Mouse (Mus musculus): ENCODE measurements at regions not wholly inside any gene's neighbourhood (a gene's known extent, or its start where the extent isn't known, plus 50 kb on each side); places are given as distances from the start of the nearest gene placed in this dataset.

DNA sequence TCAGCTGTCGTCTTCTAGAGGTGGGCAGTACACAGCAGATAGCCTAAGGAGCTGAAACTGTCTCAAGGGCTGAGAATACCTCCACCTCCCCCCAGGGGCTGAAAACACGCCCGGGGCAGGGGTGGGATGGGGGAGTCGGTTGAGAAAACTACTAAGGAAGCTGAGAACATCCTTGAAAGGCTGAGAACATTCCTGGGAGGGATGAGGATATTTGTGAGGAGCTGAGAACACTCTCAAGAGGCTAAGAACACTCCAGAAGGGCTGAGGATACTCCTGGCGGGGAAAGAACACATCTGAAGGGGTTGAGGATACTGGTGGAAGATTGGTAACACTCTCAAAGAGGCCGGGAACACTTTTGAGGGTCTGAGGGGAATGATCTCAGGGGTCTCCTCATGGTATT lies 81.3 kb upstream of the Gm9887 start:
- no peak overlapping the region for H3K4me3 ChIP-seq (ENCODE audit: low read depth, low read length)
- no peak for DNase-seq (ENCODE audit: low spot score)
- no peak overlapping the region for H3K27ac ChIP-seq (ENCODE audit: low read depth, low read length)
- 85% methylated on average over 6 of the region's 6 CpGs for WGBS
- no peaks in the 10 kb centered on the region for H3K9me3 ChIP-seq (ENCODE audit: control insufficient read depth, low read length)
- no peaks in the 10 kb centered on the region for H3K27me3 ChIP-seq (ENCODE audit: control insufficient read depth, insufficient read depth, low read length)
- H3K4me2 ChIP-seq (ENCODE audit: low read depth), result no peak overlapping the region
- no peaks in the 10 kb centered on the region for H3K36me3 ChIP-seq (ENCODE audit: control insufficient read depth, insufficient read depth, low read length)
- no peak overlapping the region for H3K9ac ChIP-seq (ENCODE audit: low read length)
- no peak for ATAC-seq (ENCODE audit: insufficient read depth, low FRiP score, low TSS enrichment)
- H3K4me1 ChIP-seq (ENCODE audit: control insufficient read depth, insufficient read depth, low read length), result no peaks in the 10 kb centered on the region

- Histone ChIP-seq H3K4me1 (ENCODE audit: control insufficient read depth, insufficient read depth, low read length) (no peaks in the 10 kb centered on the region), H3K36me3 (ENCODE audit: control insufficient read depth, insufficient read depth, low read length) (no peaks in the 10 kb centered on the region), H3K4me2 (ENCODE audit: low read depth) (no peak overlapping the region), H3K4me3 (ENCODE audit: low read depth, low read length) (no peak overlapping the region), H3K9ac (ENCODE audit: low read length) (no peak overlapping the region), H3K27ac (ENCODE audit: low read depth, low read length) (no peak overlapping the region), H3K9me3 (ENCODE audit: control insufficient read depth, low read length) (no peaks in the 10 kb centered on the region), H3K27me3 (ENCODE audit: control insufficient read depth, insufficient read depth, low read length) (no peaks in the 10 kb centered on the region)
- DNase-seq (ENCODE audit: low spot score) (no peak), ATAC-seq (ENCODE audit: insufficient read depth, low FRiP score, low TSS enrichment) (no peak)
- WGBS, result 93% methylated on average over 10 of the region's 10 CpGs
Observed at GRCm38 (mm10) chr12:69452986-69453385, 80.7 kb upstream of the Gm9887 start.

GRCm38 (mm10) chr12:69451110-69451509 lies 78.9 kb upstream of the Gm9887 start:
- no peaks in the 10 kb centered on the region for H3K27me3 ChIP-seq (ENCODE audit: control insufficient read depth, insufficient read depth, low read length)
- no peak overlapping the region for H3K9ac ChIP-seq (ENCODE audit: low read length)
- H3K27ac ChIP-seq (ENCODE audit: low read depth, low read length), result no peak overlapping the region
- ATAC-seq (ENCODE audit: insufficient read depth, low FRiP score, low TSS enrichment) (no peak), DNase-seq (ENCODE audit: low spot score) (no peak)
- H3K4me1 ChIP-seq (ENCODE audit: control insufficient read depth, insufficient read depth, low read length), result peaks cover 5% of the 10 kb centered on the region; the same call in 1 of the 2 replicates
- no peak overlapping the region for H3K4me3 ChIP-seq (ENCODE audit: low read depth, low read length)
- H3K36me3 ChIP-seq (ENCODE audit: control insufficient read depth, insufficient read depth, low read length), result no peaks in the 10 kb centered on the region
- H3K4me2 ChIP-seq (ENCODE audit: low read depth), result no peak overlapping the region
- no peaks in the 10 kb centered on the region for H3K9me3 ChIP-seq (ENCODE audit: control insufficient read depth, low read length)
- 69% methylated on average over 6 of the region's 6 CpGs for WGBS

- WGBS, result 65% methylated on average over 14 of the region's 14 CpGs
- H3K27ac ChIP-seq (ENCODE audit: low read depth, low read length), result no peak overlapping the region
Observed at GRCm38 (mm10) chr12:69447962-69448767, 75.9 kb upstream of the Gm9887 start.

DNA sequence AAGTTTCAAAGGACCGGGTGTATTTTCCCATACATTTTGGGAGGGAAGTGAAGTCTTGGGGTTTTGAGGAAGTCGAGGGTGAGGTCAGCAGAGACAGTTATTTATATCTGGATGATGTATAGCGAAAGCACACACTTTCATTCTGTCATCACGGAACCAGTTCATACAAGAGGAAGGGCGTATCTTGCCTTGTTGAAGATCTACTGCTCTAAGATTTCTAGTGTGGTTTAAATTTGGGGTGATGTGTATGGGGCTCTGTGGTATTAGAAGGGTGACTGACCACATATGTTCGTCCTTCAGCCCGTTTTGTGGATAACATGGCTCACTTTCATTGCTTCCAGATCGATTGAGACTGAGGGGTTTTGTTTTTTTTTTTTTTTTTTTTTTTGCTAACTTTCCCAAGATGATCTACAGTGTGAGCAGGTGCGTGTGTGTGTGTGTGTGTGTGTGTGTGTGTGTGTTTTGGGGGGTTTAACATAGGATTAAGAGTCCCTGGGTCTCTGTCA lies 75.1 kb upstream of the Gm9887 start:
- no peaks in the 10 kb centered on the region for H3K27me3 ChIP-seq (ENCODE audit: control insufficient read depth, insufficient read depth, low read length)
- ATAC-seq (ENCODE audit: insufficient read depth, low FRiP score, low TSS enrichment), result no peak
- H3K9ac ChIP-seq (ENCODE audit: low read length), result no peak overlapping the region
- no peak for DNase-seq (ENCODE audit: low spot score)
- no peak overlapping the region for H3K27ac ChIP-seq (ENCODE audit: low read depth, low read length)
- WGBS, result 76% methylated on average over 9 of the region's 9 CpGs
- H3K4me2 ChIP-seq (ENCODE audit: low read depth), result no peak overlapping the region
- H3K9me3 ChIP-seq (ENCODE audit: control insufficient read depth, low read length), result no peaks in the 10 kb centered on the region
- peaks cover 6% of the 10 kb centered on the region; the same call in 1 of the 2 replicates for H3K4me1 ChIP-seq (ENCODE audit: control insufficient read depth, insufficient read depth, low read length)
- H3K36me3 ChIP-seq (ENCODE audit: control insufficient read depth, insufficient read depth, low read length), result no peaks in the 10 kb centered on the region
- no peak overlapping the region for H3K4me3 ChIP-seq (ENCODE audit: low read depth, low read length)

More at GRCm38 (mm10) chr12:69447962-69448767, 75.9 kb upstream of the Gm9887 start:
- no peaks in the 10 kb centered on the region for H3K27me3 ChIP-seq (ENCODE audit: control insufficient read depth, insufficient read depth, low read length)
- no peak overlapping the region for H3K9ac ChIP-seq (ENCODE audit: low read length)
- H3K4me3 ChIP-seq (ENCODE audit: low read depth, low read length), result no peak overlapping the region
- no peak overlapping the region for H3K4me2 ChIP-seq (ENCODE audit: low read depth)
- DNase-seq (ENCODE audit: low spot score) (no peak), ATAC-seq (ENCODE audit: insufficient read depth, low FRiP score, low TSS enrichment) (no peak)
- H3K36me3 ChIP-seq (ENCODE audit: control insufficient read depth, insufficient read depth, low read length), result no peaks in the 10 kb centered on the region
- H3K9me3 ChIP-seq (ENCODE audit: control insufficient read depth, low read length), result no peaks in the 10 kb centered on the region
- H3K4me1 ChIP-seq (ENCODE audit: control insufficient read depth, insufficient read depth, low read length), result peaks cover 6% of the 10 kb centered on the region; the same call in 1 of the 2 replicates

DNA sequence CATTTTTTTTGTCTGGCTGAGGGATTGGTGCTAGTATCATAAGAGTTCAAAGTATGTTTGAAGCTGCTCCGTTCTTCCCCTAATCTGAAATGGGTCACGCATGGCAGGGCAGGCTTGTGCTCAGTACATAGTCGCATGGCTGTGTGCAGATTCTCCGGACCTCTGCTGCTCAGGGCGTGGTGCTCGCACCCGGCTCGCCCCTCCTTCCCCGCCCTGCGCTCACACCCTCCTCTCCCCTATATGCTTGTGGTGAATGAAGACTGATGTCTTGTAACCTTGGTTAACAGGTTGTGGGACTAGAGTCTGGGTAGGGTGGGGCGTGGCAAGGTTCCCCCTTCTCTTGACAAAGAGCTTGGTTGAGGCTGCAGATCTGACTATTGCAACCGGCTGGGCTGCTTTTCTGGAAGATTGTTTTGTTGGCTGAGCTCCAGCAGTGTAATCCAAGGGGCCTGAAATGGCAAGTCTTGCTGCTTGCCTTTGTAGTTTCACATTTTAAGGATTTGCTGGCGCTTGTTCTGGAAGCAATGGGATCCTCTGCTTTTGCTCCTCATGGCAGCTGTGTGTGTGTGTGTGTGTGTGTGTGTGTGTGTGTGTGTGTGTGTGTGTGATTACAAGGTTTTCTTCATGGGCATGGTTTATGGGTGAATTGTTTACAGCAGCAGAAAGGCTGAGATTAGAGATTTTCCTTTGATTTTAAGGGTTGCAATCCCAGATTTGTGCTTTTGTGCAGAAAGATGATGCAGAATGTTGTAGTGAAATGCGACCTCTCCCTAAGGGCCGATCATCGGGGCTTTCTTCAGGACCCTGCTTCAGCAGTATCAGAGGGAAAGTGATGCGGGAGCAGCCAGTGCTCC lies 74.4 kb upstream of the Gm9887 start:
- peak; percentile 39 for DNase-seq (ENCODE audit: low spot score)
- no peaks in the 10 kb centered on the region for H3K36me3 ChIP-seq (ENCODE audit: control insufficient read depth, insufficient read depth, low read length)
- H3K4me2 ChIP-seq (ENCODE audit: low read depth), result peak overlapping the region; percentile 7
- peak overlapping the region; percentile 12 for H3K9ac ChIP-seq (ENCODE audit: low read length)
- no peak overlapping the region for H3K4me3 ChIP-seq (ENCODE audit: low read depth, low read length)
- peak; percentile 79 for ATAC-seq (ENCODE audit: insufficient read depth, low FRiP score, low TSS enrichment)
- H3K4me1 ChIP-seq (ENCODE audit: control insufficient read depth, insufficient read depth, low read length), result peaks cover 6% of the 10 kb centered on the region; the same call in 1 of the 2 replicates
- H3K9me3 ChIP-seq (ENCODE audit: control insufficient read depth, low read length), result no peaks in the 10 kb centered on the region
- H3K27me3 ChIP-seq (ENCODE audit: control insufficient read depth, insufficient read depth, low read length), result no peaks in the 10 kb centered on the region
- 38% methylated on average over 17 of the region's 17 CpGs for WGBS
- H3K27ac ChIP-seq (ENCODE audit: low read depth, low read length), result peak overlapping the region; percentile 36; the same call in 1 of the 2 replicates

GRCm38 (mm10) chr12:69446085-69446467 lies 73.8 kb upstream of the Gm9887 start:
- Histone ChIP-seq H3K36me3 (ENCODE audit: control insufficient read depth, insufficient read depth, low read length) (no peaks in the 10 kb centered on the region), H3K27me3 (ENCODE audit: control insufficient read depth, insufficient read depth, low read length) (no peaks in the 10 kb centered on the region), H3K9me3 (ENCODE audit: control insufficient read depth, low read length) (no peaks in the 10 kb centered on the region), H3K4me3 (ENCODE audit: low read depth, low read length) (no peak overlapping the region), H3K9ac (ENCODE audit: low read length) (peak overlapping the region; percentile 12), H3K27ac (ENCODE audit: low read depth, low read length) (peak overlapping the region; percentile 36; the same call in 1 of the 2 replicates), H3K4me2 (ENCODE audit: low read depth) (peak overlapping the region; percentile 7), H3K4me1 (ENCODE audit: control insufficient read depth, insufficient read depth, low read length) (peaks cover 6% of the 10 kb centered on the region; the same call in 1 of the 2 replicates)
- DNase-seq (ENCODE audit: low spot score) (peak; percentile 33), ATAC-seq (ENCODE audit: insufficient read depth, low FRiP score, low TSS enrichment) (peak; percentile 55)
- WGBS, result 12% methylated on average over 10 of the region's 10 CpGs

DNA sequence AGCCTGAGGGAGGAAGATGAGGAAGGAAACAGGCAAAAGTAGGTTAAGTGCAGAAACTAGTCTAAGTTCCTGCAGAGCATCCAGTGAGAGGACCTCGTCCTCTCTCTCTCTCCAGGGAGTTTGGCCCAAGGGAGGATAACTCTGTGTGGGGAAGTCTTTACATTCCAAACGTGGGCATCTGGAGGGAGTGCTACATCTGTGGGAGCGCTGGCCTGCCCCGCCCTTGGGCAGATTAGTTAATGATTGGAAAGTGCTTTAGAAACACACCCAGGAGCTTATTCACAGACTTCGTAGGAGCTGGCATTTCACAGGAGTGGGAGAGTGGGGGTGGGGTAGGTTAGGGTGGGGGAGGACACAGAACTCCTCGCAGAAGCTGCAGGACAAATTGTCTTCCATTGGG lies 70.1 kb upstream of the Gm9887 start:
- Histone ChIP-seq H3K4me3 (ENCODE audit: low read depth, low read length) (no peak overlapping the region), H3K4me1 (ENCODE audit: control insufficient read depth, insufficient read depth, low read length) (peaks cover 6% of the 10 kb centered on the region; the same call in 1 of the 2 replicates), H3K4me2 (ENCODE audit: low read depth) (no peak overlapping the region), H3K27ac (ENCODE audit: low read depth, low read length) (no peak overlapping the region), H3K36me3 (ENCODE audit: control insufficient read depth, insufficient read depth, low read length) (no peaks in the 10 kb centered on the region), H3K9ac (ENCODE audit: low read length) (no peak overlapping the region), H3K27me3 (ENCODE audit: control insufficient read depth, insufficient read depth, low read length) (no peaks in the 10 kb centered on the region), H3K9me3 (ENCODE audit: control insufficient read depth, low read length) (no peaks in the 10 kb centered on the region)
- ATAC-seq (ENCODE audit: insufficient read depth, low FRiP score, low TSS enrichment) (no peak), DNase-seq (ENCODE audit: low spot score) (no peak)
- WGBS, result 19% methylated on average over 6 of the region's 6 CpGs
